Mouse (Mus musculus) hematopoietic stem cell, adult 5-6 weeks (primary cell): ENCODE measurements around the gene Nfkbib. TPM values are rescaled to one million over a fixed set of nuclear protein-coding genes. Genes with fewer than 3 reads are reported as not detected.
A peak's percentile ranks its signal among the peaks of the same experiment; 100 is the strongest.

Experiments used
- ATAC-seq, 2 experiments: fragments of 125-278 bp in 1 of 2; replicated peaks in 1 of 2; 2 replicates each; pipeline ENCODE4 v1.8.0; 2016 to 2017; ENCODE audit warnings: inconsistent platforms in 2 of 2, mild to moderate bottlenecking in 2 of 2, moderate number of reproducible peaks in 2 of 2, low read depth in 1 of 2, moderate TSS enrichment in 1 of 2; ENCODE audit not compliant: low FRiP score in 2 of 2, poor library complexity in 2 of 2, severe bottlenecking in 2 of 2, insufficient read depth in 1 of 2, low TSS enrichment in 1 of 2
- total RNA-seq: library from RNA; stranded (forward); fragments of 172-1452, 232-1000 nt; gene quantifications from 2 replicates; pipeline ENCODE4 v1.2.3, GENCODE M21; 2017

Gene Nfkbib
- total RNA-seq: 12.4 and 13.1 TPM in 2 replicates

- ATAC-seq: no peak
Measured at GRCm38 (mm10) chr7:28767462-28767965, at the start of gene Nfkbib. Gene Nfkbib, minus strand, starts transcription at chr7:28767512.

GRCm38 (mm10) chr7:28816920-28817319 is 49.6 kb upstream of the Nfkbib start:
- ATAC-seq: no peak

GRCm38 (mm10) chr7:28816201-28816600 is 48.9 kb upstream of the Nfkbib start:
- no peak for ATAC-seq

- no peak for ATAC-seq
Measured at GRCm38 (mm10) chr7:28815230-28815629, 47.9 kb upstream of the Nfkbib start.

- ATAC-seq: no peak
Measured at GRCm38 (mm10) chr7:28814306-28815034, 47.2 kb upstream of the Nfkbib start.

- no peak for ATAC-seq
Measured at GRCm38 (mm10) chr7:28812949-28813348, 45.6 kb upstream of the Nfkbib start.

GRCm38 (mm10) chr7:28812436-28812835 is 45.1 kb upstream of the Nfkbib start:
- ATAC-seq: no peak

- no peak for ATAC-seq
Measured at GRCm38 (mm10) chr7:28811640-28812275, 44.4 kb upstream of the Nfkbib start.

GRCm38 (mm10) chr7:28811228-28811627 is 43.9 kb upstream of the Nfkbib start:
- ATAC-seq: peak in 1 of 2 experiments; percentile 21; a peak in 3 of 4 replicates

- ATAC-seq: peak; percentile 71 to 73
Measured at GRCm38 (mm10) chr7:28810107-28811066, 43.1 kb upstream of the Nfkbib start.

GRCm38 (mm10) chr7:28809401-28810089 is 42.2 kb upstream of the Nfkbib start:
- ATAC-seq: peak; percentile 4 to 8; a peak in 2 of 4 replicates

- peak; percentile 48 to 53 for ATAC-seq
Measured at GRCm38 (mm10) chr7:28808957-28809393, 41.7 kb upstream of the Nfkbib start.

- ATAC-seq: no peak
Measured at GRCm38 (mm10) chr7:28808221-28808941, 41.1 kb upstream of the Nfkbib start, which contains the start of gene Hnrnpl. Gene Hnrnpl, plus strand, starts transcription at chr7:28808541.

- ATAC-seq: no peak
Measured at GRCm38 (mm10) chr7:28807641-28808220, 40.4 kb upstream of the Nfkbib start.

GRCm38 (mm10) chr7:28806869-28807268 is 39.6 kb upstream of the Nfkbib start:
- no peak for ATAC-seq

- ATAC-seq: no peak
Measured at GRCm38 (mm10) chr7:28803756-28804155, 36.4 kb upstream of the Nfkbib start.
